Mouse (Mus musculus) frontal cortex, postnatal 25 days (tissue): ENCODE measurements around the gene Prdm1.

ENCODE experiments used
- DNase-seq, 2 experiments: peaks; one replicate each; pipeline ENCODE4 v3.0.0; 2022; ENCODE audit warnings: low spot score in 2 of 2

The Prdm1 gene

DNA sequence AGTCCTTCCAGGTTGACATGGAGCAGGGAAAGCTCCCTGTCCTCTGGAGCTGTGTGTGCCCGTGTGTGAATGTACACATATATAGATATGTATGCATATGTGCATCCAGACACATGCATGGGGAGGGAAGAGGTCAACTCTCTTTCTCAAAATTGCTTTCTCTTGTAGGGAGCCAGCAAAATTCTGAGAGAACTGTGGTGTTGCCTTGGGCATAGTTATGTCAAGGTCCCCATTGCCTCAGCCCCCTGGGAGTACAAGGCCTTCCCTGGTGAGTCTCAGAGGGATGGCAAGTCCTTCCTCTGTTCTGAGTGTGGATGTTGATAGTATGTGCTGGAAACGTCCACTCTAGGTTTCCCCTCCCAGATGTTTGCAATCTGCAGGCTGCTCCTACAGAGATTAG lies 109.4 kb downstream of the Prdm1 start:
- DNase-seq: no peak

DNA sequence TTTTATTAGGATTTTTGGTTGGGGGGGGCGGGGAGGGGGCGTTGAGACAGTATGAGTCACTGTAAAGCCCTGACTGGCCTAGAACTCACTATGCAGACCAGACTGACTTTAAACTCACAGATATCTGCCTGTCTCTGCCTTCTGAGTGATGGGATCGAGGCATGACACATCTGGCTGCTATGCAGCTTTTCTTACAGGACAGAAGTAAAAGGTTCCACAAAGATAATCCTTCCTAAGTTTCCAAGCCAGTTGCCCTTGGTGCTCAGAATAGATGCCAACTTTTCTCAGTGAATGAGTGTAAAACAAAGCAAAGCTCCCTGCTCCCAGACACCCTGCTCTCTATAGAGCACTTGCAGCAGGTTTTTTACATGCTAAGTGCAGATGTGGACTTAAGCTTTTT lies 112.7 kb downstream of the Prdm1 start:
- no peak for DNase-seq

DNA sequence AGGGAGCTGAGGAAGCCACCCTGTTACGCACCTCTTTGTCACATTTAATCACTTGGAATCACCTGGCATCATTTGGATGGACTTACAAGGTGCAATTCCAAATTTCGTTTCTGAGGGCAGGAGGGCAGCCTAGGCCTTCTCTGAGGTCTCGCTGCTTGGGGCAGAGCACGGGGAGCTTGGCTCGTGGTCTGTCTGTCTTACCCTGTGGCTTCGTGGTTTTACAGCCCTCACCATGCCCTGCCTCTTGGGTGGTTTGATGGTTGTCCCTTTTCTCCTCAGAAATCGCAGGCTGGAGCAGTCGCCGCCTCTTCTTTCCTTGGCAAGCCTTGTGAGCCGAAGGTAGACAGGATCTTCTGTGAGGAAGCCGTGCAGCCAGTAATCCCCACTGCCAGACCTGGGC lies 118.3 kb downstream of the Prdm1 start:
- no peak for DNase-seq

DNA sequence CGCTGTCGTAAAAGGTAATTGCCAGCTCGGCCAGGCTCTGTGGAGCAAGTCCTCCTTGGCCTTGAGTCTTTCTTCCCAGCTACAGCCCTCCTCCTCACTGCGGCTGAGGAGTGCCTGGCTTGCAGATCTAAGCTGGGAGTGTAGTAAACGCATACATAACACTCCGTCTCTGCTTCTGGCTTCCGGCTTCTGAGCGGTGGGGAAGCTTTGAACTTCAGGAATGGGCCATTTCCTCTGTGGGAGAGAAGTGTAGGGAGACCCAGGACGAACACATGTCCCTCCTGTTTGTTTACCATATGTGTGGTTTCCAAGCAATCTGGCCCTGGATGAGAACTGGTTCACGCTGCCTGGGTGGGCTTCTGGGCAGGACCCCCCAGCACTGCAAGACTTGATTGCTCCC lies 119.2 kb downstream of the Prdm1 start:
- no peak for DNase-seq

DNA sequence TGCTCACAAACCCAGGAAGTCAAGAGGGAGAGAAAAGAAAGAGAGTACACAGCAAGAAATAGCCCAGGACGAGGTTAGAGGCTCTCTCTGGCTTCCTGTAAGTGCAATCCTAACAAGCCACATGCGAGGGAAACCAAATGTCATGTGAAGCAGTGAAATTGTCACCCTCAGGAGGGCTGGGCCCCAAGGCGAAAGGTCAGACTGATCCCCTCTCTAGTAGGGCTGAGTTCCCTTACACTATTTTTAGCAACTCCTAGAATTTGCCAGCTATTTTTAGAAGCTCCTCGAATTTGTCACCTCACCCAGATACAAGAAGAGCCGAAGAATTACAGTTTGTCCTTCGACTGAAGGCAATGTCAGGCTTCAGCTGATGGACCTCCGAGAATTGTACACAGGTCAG lies 124.9 kb downstream of the Prdm1 start:
- DNase-seq: no peak

DNA sequence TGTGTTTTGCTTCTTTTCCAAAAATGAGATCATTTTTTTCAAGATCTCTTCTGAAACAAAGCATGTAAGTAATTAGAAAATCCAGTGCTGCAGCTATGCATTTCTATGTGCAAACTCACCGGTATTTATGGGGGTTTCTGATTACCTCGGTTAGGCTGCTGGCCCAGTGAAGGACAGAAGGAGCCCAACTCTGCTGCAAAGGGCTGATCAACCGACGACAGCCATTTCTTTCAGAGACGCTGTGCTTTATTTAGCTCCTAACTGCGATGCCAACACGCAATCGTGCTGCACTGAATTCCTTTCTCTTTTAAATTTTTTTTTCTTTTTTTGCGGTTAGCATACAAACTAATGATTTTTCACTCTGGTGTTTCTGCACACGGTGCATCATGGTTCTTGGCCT lies 126.7 kb downstream of the Prdm1 start:
- DNase-seq: no peak

DNA sequence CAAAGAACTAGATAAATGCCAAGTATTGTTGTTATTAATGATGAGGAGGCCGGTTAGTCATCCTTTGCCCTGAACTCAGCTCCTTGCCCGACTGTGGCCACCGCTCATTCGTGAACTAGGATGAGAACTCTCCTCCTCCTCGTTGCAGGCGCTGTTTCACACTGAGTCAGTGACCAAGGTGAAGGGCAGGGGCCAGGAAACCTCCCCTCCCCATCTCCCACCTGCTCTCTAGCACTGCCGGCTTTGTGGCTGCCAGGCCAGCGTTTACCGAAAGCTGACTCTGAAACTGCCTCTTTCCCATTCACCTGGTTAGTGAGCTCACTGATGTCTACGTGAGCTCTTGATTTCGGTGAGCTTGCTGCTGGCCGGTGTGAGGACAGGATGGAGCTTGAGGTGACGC lies 127.7 kb downstream of the Prdm1 start:
- no peak for DNase-seq

DNA sequence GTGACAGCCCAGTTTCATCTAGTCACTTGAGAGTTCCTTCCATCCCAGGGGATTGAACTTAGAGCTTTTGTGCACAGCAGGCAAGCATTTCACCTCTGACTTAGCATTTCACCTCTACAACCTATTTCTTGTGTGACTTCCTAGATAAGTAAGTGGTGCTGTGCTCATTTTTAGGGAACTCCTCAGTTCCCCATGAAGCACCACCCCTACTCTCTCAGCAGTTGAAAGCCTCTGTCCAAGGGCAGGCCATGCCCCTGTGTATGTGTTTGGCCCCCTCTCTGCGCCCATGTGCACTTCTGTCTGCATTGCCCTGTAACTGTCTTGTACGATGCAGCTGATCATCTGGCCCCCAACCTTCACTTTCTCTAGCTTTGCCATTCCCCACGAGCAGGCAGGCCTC lies 128.2 kb downstream of the Prdm1 start:
- DNase-seq: no peak

DNA sequence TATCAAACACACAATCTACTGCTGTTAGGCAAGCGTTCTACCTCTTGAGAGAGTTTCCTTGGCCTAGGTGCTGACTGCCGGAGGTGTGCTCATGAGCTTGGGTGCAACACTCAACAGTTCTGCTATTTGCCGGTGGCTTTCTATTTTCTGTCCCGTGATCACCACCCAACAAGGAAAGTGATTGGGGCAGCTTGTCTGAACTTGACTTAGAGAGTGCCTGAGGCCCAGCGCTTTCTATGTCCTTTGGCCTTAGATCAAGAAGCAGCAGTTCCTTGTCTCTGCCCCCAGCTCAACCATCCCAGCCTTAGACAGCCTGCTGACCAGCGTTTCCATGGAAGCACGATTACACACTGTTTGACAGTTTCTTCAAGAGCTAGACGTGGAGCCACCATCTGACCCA lies 135.4 kb downstream of the Prdm1 start:
- no peak for DNase-seq

DNA sequence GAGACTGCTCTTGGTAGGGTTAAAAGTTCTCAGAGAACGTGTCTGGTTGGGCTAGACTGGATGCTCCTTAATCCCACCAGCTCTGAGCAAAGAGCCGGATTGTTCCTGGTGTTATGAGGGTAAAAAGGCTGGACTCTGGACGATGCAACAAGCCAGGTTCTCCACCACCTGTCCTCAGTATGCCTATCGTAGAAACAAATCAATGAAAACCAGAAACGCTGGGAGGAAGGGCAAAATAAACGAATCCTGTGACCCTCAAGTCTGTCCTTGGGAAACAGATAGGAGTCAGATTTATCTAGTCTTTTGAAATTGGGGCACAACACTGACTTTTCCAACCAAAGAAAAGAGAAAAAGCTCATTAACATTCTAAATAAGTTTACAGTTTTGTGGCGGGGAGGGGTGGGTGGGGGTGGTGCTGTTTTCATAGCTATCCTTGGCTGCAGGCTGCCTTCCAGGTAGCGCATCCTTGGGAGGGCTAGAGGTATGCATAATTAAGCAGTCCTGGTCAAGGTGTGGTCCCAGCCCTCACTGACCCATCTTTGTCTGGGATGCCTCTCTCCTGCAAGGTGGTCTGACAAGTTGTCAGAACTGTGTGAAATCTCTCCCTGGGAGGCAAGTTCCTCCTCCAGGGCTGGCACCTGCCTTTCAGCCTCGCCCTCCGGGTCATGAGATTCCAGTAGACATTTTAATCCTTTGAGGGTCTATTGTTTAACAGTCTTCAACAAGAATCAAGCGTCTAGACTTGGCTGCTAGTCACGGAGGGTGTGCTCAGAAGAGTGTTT lies 136.6 kb downstream of the Prdm1 start:
- DNase-seq: no peak

DNA sequence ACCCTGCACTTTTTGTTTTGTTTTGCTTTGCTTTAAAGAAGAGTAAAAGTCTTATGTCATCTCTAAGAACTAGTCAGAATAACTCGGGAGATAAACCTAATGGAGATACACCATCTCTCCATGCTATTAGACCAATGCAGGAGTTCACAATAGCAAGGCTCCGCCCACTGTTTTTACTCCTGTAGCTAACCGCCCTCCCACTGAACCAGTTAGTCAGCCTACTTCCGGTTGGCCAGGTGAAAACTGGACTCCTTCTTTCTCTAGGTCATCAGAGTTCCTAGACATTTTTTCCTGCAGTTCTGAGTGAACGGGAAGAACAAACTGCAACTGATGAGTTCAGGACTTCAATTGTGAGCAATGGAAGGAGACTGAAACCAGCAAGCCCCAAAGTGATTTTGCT lies 138.0 kb downstream of the Prdm1 start:
- no peak for DNase-seq

DNA sequence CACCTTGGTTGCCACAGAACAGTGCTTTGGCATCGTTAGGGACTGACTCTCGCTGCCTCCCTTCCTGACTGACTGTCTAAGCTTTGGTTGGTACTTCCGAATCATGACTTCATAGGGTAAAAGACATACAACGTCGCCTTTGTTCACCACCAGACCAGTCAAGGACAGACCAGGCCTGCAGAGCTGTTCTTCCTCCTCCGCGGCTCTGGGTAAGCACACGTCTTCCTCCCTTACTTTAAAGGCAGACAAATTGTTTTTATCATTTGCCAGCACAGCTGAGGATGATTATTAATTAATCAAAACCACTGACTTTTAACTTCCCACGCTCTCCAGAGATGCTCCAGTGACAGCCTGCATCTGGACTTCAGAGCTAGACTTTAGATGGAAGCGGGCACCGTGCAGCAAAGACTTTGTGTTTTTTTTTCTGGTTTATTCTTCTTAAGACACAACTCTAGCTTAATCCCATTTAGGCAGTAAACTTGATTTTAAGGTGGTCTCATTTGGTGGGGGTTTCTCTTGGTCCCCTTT lies 139.5 kb downstream of the Prdm1 start:
- no peak for DNase-seq
